Mouse (Mus musculus) spleen, postnatal 4 days (tissue): ENCODE results near the gene Gabra3.

Experiments used
- DNase-seq, 2 experiments: peaks; one replicate each; pipeline ENCODE4 v3.0.0; 2022; ENCODE audit warnings: low spot score in 2 of 2

Gabra3 gene

DNA sequence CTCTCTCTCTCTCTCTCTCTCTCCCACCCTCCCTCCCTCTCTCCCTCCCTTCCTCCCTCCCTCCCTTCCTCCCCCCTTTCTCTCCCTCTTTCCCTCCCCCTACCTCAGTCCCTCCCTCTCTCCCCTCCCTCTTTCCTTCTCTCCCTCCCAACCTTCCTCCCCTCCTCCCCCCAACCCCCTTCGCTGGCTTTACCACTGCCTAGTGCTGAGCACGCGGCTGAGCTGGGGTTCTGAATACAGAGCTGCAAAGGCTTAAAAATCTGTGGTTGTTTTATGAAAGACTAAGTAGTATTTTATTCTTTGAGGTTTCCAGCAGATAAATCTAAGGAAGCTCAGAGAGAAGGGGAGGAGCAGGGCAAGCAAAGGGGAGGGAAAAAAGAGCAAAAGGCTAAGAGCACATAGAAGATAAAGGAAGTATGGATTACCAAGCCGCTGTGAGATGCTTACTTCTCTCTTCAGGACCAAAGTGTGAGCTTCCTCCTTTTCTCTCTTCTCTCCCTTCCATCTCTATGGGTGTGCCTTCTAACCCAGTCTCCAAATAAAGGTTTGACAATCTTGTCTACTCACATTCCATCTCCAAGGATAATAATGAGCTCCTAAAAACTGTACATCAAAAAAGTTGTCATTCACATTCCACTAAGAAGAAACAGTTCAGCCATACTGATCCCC is at the start of gene Gabra3:
Gene Gabra3 (minus strand): TSS at position 619 of the 669 bp plus-strand sequence.
- no peak for DNase-seq

- DNase-seq = no peak
Measured at GRCm38 (mm10) chrX:72655789-72656188, 859 bp downstream of the Gabra3 start.

DNA sequence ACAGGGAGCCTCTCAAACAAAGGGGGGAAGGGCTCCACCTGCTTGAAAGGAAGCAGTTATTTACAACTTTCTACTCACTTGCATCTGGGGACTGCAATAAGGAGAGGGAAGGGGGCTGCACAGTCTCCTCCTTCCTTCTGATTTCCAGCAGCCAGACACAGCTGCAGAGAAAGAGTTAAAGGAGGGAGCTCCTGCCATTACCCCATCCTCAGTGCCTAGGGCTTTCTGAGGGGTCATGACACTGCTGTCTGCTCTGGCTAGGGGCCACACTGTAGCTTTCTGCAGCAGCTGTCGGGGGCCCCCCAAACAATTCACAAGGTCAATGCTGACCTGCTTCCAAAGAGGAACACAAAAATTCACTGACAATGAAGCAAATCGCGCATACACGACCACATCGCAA is 1.3 kb downstream of the Gabra3 start:
- no peak for DNase-seq

DNA sequence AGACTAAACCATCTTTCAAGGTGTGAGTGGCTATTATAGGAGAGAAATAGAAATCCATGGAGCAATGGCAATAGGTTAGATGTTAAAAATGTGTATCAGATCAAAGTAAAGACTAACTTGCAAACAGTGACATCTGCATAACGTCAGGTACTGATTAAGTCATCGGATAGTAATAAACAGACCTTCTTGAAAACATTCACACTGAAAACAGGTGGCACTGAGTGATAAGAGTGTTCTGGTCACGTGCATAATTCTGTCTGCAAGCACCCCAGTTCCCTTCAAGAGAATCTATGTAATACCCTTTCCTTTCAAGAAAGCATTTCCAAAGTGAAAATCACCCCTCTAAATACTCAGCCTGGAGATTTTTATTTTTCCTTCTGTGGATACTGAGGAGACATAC is 6.0 kb downstream of the Gabra3 start:
- no peak for DNase-seq

GRCm38 (mm10) chrX:72644691-72645090 is 12.0 kb downstream of the Gabra3 start:
- no peak for DNase-seq

GRCm38 (mm10) chrX:72497284-72497683 is 159.4 kb downstream of the Gabra3 start:
- DNase-seq = no peak

GRCm38 (mm10) chrX:72489806-72490205 is 166.8 kb downstream of the Gabra3 start:
- no peak for DNase-seq

DNA sequence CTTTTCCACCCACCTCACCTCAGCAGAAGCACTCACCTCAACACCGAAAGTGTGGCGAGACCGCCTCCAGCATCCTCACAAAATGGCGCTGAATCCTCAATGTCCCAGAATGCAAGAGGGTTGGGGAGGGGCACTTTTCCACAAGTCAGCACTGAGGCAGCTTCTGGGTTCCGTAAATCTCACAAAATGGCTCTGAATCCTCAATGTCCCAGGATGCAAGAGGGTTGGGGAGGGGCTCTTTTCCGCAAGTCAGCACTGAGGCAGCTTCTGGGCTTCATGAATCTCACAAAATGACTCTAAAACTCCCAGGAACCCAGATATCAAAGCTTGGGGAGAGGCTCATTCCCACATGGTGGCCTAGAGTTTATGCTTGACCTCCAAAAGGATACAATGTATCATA is 269.9 kb downstream of the Gabra3 start, which contains the start of gene Magea10:
Gene Magea10 (minus strand): TSS at position 101 of the 400 bp plus-strand sequence.
- no peak for DNase-seq
